Mouse (Mus musculus) heart, postnatal 0 days (tissue): ENCODE measurements at regions not wholly inside any gene's neighbourhood (a gene's known extent, or its start where the extent isn't known, plus 50 kb on each side); places are given as distances from the start of the nearest gene placed in this dataset.

Source experiments
- CTCF ChIP-seq: IDR thresholded peaks from 2 replicates; pipeline ENCODE4 v1.5.1; 2016; ENCODE audit warnings: antibody characterized with exemption, control low read depth, low read depth
- EP300 ChIP-seq: IDR thresholded peaks from 2 replicates; pipeline ENCODE4 v1.6.1; 2016; ENCODE audit warnings: antibody characterized with exemption, low read depth

GRCm38 (mm10) chr9:32053886-32054615 lies 61.9 kb upstream of the Arhgap32 start:
- TF ChIP-seq EP300 (no peak), CTCF (no peak)
